Mouse (Mus musculus) right cerebral cortex, postnatal 25 days (tissue): Measurements from ENCODE around the gene Cd300ld2.
"Not testable (repeated sequence)": the region's sequence is repeated elsewhere in the genome, so short reads cannot be mapped to it uniquely, and the experiment has no call there.

Source experiments
- DNase-seq: peaks from one replicate; pipeline ENCODE4 v3.0.0; 2022

The Cd300ld2 gene

DNA sequence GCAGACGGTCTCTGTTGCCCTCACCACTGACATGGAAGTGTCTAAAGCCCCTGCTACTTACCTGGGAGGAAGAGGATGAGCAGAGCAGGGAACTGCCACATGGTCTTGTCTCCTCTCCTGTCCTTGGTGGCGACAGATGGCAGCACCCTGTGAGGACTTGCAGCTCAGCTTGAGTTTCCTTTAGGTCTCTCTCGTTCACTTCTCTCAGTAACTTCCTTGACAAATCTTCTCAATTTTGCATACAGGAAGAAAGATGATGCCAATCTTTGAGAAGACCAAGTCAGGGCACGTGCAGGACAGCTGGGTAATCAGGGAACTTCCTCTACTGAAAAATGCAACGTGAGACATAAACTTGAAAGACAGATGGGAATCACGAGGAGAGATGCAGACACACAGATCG lies at the start of gene Cd300ld2:
Cd300ld2 (minus strand) TSS at position 101 of the 400 bp plus-strand sequence.
- DNase-seq, result not testable (repeated sequence)

- no peak for DNase-seq
These were observed 46.1 kb upstream of the Cd300ld2 start, which contains the start of gene Cd300e for GRCm38 (mm10) chr11:115062077-115062476. TSS of gene Cd300e (minus strand) at chr11:115062177.

GRCm38 (mm10) chr11:115059797-115060196 lies 43.8 kb upstream of the Cd300ld2 start:
- no peak for DNase-seq

DNA sequence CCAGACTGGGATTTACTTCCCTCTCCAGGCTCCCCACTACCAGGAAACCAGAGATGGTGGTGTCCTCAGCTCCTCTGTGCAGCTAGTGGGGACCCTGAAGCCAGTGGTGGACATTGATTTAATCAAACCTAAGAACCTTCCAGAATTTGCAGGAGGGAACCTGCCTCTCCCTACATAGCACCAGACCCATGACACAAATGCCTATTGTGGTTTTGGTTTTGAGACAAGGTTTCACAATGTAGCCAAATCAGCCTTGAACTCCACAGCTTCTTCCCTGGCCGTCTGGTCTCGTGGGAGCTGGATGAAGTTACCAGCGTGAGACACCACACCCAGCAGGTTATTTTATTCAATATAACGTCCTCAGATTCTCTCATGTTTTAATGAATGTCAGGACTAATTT lies 42.7 kb upstream of the Cd300ld2 start:
- DNase-seq, result no peak

DNA sequence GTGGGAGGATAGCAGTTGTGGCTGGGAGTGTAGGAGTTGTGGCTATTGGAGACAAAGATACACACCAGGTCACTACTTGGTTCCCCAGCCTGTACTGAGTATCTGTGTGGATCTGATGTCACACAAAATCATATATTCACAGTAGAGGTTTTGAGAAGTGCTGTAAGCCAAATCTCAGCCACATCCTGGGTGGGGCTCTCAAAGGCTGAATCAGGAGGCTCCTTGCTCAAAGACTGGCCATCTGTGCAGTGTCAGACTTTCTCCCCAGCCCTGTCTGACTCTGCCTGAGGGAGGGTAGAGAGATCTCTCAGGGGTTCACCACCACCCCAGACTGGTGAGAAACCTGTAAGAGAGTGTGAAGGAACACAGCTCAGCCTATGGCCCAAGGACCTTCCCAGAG lies 38.5 kb upstream of the Cd300ld2 start:
- no peak for DNase-seq

GRCm38 (mm10) chr11:115052991-115053390 lies 37.0 kb upstream of the Cd300ld2 start:
- no peak for DNase-seq

- no peak for DNase-seq
These were observed 36.2 kb upstream of the Cd300ld2 start for GRCm38 (mm10) chr11:115052206-115052605.

DNA sequence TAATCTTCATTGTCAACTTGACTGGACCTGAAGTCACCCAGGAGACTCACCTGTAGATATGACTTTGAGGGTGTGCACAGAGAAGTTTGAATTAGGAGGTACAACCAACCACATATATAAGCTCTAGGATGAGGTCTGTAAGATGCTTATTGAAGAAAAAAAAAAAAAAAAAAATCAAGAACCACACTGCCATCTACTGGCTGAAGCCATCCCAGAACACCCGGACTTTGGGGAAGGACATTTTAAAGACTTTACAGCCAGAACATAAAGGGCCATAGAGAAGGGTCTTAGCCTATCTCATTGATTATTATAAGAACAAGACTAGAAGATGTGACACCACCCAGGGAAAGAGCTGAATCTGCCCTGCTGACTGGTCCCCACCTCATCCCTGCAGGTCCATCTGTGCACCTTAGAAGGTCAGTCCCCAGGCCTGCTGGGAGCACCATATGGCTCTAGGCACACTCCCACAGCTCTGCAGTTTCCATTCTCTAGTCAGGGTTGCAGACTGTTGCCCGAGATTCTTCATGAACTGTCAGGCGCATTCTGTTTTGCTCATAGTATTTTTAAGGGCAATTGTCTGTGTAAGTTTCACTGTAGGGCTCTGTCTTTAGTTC lies 33.4 kb upstream of the Cd300ld2 start:
- DNase-seq, result no peak

GRCm38 (mm10) chr11:115048259-115048658 lies 32.3 kb upstream of the Cd300ld2 start, which contains the start of gene Cd300ld3:
TSS of gene Cd300ld3 (minus strand) at chr11:115048409.
- no peak for DNase-seq

GRCm38 (mm10) chr11:115037669-115038068 lies 21.7 kb upstream of the Cd300ld2 start, which contains the start of gene Cd300ld5:
TSS of gene Cd300ld5 (minus strand) at chr11:115037769.
- DNase-seq, result not testable (repeated sequence)

GRCm38 (mm10) chr11:115026912-115027311 lies 10.9 kb upstream of the Cd300ld2 start, which contains the start of gene Cd300ld4:
TSS of gene Cd300ld4 (minus strand) at chr11:115027012.
- DNase-seq, result not testable (repeated sequence)

GRCm38 (mm10) chr11:115004070-115004469 lies 11.9 kb downstream of the Cd300ld2 start:
- no peak for DNase-seq

DNA sequence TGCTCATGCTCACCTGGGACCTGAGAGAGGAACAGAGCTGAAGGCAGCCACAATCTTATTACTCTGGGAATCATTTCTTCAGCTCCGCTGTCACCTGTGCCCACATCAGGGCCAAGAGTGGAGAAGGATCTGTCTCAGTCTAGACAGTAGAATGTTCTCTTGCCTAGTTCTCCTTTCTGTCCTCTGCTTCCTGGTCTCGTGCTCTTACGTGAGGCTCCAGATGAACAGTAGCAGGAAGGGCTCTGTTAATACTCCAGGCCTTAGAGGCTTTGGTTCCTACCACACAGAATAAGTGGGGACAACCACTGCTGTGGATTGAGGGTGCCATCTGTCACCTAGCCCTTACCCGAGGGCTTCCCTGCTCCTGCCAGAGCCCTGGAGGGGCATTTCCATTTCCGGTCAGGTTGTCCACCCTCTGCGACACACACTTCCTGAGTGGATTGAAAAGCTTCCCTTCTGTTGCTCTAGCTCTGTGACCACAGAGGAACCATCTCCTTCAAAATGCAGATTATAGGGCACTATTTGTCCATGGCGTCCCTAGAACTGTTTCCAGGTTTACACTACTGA lies 14.4 kb downstream of the Cd300ld2 start, which contains the start of gene Cd300c2:
Cd300c2 (minus strand) TSS at position 407 of the 567 bp plus-strand sequence.
- DNase-seq, result no peak

DNA sequence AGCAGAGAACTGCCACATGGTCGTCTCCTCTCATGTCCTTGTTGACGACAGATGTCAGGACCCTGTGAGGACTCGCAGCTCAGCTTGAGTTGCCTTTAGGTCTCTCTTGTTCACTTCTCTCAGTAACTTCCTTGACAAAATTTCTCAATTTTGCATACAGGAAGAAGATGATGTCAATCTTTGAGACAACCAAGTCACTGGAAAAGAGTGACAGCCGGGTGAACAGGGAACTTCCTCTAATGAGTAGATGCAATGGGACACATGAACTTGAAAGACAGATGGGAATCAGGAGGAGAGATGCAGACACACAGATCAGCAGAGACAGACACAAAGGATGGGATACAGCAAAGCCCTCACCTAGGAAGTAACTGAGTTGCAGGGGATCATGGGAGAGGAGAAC lies 26.2 kb downstream of the Cd300ld2 start, which contains the start of gene Cd300ld:
Cd300ld (minus strand) TSS at position 130 of the 400 bp plus-strand sequence.
- no peak for DNase-seq

- DNase-seq, result no peak
These were observed 34.1 kb downstream of the Cd300ld2 start for GRCm38 (mm10) chr11:114981866-114982265.

DNA sequence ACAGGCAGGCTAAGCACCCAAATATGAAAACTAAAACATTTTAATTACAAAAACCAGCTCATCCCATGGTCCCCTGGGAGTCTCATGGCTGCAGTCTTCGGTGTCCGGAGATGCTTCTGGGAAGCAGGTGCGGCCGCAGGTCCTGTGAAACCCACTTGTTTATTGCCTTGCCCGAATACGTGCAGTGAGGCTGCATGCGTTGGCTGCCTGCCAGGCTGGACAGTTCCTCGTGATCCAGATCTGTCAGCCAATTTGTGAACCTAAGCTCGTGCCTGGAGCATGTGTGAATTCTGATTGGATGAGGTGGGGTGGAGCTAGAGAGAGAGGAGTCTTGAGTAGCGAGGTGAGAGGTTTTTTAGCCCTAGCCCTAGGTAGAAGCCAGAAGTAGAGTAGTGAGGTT lies 43.3 kb downstream of the Cd300ld2 start:
- DNase-seq, result no peak

DNA sequence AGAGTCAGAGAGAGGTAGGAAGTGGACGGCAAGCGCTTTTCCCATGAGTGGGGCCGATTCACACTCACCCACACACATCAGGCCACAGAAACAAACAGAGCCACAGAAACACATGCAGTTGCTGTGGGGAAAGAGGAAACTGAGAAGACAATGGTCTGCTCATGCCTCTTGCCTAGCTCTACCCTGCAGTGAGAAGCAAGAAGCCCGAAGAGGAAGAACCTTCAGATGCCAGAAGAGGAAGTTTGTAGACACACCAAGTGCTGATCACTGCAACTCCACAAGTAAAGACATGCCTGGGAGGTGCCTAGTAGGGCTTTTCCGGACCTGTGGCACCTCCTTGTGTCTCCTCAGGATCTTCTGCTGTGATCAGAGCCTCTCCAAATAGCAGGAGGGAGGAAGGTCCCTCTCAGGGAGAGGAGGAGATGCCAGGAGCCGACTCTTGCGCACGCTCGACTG lies 47.2 kb downstream of the Cd300ld2 start, which contains the start of gene Cd300c:
Cd300c (minus strand) TSS at position 406 of the 456 bp plus-strand sequence.
- DNase-seq, result no peak

- DNase-seq, result no peak
These were observed 50.7 kb downstream of the Cd300ld2 start for GRCm38 (mm10) chr11:114965182-114965828.

GRCm38 (mm10) chr11:114960369-114960768 lies 55.6 kb downstream of the Cd300ld2 start:
- DNase-seq, result no peak
